Mouse (Mus musculus) spleen, adult 12 weeks (tissue): ENCODE measurements around the gene Nfkbiz.

Experiments
- DNase-seq: peaks from one replicate; pipeline ENCODE4 v3.0.0; 2022; ENCODE audit warnings: low spot score

Nfkbiz gene

DNA sequence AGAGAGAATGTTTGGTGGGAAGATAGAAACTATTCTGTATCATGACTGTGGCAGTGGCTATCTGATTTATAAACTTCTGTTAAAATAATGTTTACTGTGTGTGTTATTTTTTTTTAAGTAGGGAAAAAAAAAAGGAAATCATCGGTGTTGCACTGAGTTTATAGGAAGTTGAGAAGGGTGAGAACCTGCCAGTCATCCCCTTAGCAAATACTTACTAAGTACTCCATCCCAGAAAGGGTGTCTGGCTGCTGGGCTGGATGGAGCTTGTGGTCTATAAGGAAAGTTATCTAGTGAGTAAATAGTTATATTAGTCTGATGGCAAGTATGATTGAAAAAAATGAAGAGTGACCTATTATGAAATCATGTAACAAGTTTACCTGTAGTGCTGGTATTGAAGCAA, 37.1 kb downstream of the Nfkbiz start:
- no peak for DNase-seq

DNA sequence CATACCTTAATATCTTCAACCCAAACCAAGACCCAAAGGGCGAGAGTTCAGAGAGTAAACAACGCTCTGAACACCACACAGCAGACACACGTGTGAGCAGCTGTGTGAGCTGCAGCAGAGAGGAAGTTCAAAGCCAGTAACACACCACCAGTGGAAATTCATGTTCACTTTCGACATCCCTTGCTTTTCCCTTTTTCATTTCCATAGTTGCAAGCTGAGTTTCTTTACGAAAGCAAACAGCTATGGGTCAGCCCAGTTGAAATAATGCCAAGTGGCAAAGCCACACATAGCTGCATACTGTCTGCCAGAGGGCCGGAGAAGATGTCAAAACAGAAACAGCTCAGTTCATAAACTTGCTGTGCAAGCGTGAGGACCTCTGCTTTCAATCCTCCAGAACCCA, 39.9 kb downstream of the Nfkbiz start:
- DNase-seq, result no peak

DNA sequence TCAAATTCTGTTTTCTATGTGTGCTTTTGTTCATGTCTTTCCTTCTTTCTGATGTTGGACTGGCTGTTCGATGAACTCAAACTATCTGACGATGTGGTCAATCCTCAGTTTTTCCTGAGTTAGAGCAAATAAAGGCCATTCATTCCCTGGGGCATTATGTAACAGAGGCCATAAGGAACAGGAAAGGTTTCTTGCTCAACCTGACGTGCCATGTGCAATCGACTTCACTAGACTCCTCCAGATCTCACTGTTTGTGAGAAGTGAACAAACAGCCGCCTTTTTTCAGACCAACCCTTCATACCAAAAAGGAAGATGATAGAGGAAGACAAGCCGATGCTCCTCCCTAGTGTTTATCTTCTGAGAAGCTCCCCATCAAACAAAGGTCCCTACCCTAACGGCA, 48.4 kb downstream of the Nfkbiz start:
- DNase-seq, result no peak

DNA sequence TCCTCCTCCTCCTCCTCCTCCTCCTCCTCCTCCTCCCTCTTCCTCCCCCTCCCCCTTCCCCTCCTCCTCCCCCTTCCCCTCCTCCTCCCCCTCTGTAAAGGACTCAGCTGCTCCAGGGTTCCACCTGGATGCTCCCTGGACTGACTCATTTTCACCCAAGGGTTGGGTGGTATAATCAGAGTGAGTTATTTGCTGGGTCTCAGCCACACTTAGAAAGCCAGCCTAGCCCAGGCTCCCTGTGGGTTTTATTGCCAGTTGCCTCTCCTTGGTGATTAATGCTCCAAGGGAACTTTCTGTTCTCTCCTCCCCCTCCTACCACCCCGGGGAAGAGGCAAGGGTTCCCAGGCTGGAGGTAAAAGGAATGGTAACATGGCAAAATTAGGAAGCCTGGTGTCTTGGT, 49.4 kb downstream of the Nfkbiz start:
- DNase-seq, result no peak

DNA sequence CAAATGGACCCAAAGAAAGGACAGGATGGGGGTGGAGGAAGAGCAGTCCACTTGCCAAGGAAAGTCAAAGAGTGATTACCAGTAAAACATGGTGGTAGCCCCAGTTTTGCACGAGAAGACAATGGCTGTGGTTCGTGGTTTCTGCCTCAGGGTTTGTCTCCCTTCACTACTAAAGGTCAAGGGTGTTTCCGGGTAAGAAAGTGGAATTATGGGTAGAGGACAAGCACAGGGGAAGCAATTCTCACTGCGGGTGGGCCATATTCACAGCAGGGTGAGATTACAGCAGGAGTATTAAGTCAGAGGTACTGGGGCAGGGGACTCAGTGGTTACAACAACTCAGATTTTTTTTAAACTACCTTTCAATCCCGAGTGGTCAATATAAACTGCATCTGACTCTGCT, 50.0 kb downstream of the Nfkbiz start:
- no peak for DNase-seq

DNA sequence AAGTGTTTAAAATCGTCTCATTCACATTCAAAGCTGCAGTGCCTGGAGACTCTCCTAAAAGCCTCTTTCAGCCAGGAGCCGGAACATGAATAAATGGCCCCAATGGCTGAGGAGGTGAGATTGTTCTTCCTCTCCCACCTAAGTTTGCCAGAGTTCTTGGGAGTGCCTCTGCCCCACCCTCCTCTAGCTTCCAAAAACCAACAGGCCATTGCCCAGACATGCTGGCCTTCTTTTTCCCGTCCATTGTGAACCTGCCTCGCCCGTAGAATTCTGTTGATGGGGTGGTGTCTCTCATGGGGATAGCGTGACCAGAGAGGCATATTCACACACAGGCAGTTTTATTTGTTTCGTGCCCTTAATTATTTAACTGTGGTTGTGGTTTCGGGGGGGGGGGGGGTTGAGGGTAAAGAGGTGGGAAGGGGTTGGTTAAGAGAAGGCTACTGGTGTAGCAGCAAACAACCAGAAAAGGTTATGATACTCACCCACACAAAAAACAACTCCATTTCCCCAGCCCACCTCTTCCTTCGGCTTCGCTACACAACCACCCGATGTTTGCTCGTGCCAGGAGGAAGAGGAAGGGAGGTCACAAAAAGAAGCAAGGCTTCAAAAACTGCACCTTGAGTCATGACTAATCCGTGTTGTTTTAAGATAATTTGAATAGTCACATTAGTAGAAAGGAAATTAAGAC, 51.2 kb downstream of the Nfkbiz start:
- DNase-seq, result no peak

DNA sequence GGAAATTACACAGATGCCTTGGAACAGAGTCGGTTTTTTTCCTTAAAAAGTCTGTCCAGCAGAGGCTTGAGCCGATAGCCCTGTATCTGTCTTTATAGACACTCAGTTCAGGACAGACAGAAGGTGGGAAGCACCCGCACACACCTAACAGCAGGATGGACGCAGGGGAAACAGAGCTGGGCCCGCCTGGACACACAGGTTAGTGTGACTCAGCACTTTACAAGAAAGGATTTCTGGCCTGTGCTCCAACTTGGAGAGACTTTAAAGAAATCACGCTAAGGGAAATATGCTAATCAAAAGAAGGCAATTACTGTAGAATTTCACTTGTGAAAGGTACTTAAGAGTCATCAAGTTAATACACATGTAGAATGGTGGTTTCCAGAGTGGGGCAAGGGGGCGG, 54.3 kb downstream of the Nfkbiz start:
- DNase-seq, result no peak

DNA sequence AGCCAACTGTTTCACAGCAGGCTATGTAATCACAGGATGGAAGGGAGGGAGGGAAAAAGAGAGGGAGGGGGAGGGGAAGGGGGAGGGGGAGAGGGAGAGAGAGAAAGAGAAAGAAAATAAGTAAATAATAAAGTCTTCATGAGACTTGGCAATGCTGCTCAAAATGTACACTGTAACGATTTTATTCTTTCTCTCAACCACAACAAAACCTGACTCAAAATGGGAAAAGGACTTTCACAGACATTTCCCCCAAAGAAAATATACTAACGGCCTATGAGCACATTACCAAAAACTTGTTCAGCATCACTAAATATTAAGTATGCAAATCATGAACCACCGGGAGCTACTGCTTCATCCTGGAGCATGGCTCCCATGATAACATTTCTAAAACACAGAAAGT, 54.8 kb downstream of the Nfkbiz start:
- DNase-seq, result no peak

DNA sequence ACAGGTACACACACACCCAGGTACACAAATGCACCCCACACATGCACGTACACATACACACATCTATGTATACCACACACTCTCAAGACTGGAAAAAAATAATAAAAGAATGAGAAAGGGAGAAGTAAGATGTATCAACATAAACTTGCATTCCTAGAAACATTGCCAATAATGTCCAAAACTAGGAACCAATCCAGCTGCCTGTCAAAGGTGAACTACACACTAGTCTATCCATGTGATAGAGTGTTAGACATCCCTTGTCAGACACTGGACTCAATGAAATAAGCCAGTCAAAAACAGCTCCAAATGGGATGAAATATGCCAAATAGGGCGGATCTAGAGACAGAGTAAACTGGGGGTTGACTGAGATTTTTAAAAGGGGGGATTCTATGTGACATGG, 55.8 kb downstream of the Nfkbiz start:
- no peak for DNase-seq

DNA sequence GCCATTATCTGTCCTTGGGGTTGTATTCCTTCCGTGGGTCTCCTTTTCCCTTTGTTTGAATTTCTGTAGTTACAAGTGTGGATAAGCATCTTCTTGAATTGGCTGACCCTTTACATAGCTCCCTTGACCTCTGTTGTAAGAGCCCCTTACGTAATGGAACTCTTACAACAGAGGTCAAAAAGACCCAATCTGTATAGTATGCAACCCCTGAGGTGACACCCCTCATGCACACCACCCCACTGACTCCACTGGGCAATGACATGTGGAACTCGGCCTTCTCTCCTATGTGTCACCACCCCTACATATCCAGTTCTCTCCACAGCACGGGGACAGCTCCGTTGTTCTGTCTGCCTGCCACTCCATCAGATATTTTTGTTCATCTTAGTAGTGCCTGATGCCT, 56.9 kb downstream of the Nfkbiz start:
- DNase-seq, result no peak

DNA sequence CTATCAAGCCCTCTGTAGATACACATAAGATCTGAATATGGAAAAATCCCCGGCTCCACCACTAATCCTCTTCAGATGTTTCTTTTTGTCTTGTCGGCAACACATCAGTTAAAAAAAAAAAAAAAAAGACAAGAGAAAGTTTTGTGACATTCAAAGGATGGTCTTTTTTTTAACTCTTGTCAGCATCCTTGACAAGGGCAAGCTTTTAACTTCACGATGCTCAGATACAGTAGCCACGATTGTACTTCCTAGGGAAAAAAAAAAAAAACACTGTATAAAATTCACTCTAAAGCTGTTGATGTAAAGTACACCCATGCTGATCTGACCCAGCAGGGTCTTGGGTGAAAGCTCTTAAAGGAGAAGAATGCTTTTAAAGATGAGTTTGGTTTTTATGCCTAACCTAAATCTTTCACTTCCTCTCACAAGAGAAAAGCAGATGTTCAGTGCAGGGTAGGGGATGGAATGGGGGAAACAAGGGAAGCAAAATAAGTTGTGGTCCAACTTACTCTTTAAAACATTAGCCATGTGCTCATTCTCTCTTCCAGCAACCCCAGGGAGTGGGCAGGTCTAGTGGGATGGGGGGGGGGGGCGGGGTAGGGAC, 57.6 kb downstream of the Nfkbiz start:
- DNase-seq, result no peak

DNA sequence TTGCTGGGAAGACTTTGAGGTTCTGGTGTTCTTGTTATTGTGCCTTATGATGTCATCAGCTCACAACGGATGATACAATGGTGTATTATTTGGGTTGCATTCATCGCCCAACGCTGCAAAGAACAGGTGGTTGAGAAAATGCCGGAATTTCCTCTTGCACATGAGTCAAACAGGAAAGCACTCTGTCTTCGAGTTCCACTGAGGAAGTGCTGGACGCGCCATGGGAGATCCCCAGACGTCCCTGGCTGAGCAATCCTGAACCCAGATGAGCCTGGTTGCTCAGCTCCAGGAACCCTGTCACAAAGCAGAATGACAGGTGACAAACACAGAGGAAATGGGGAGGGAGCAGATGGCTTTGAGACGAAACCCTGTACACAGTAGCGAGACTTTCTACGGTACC, 62.4 kb downstream of the Nfkbiz start:
- no peak for DNase-seq

DNA sequence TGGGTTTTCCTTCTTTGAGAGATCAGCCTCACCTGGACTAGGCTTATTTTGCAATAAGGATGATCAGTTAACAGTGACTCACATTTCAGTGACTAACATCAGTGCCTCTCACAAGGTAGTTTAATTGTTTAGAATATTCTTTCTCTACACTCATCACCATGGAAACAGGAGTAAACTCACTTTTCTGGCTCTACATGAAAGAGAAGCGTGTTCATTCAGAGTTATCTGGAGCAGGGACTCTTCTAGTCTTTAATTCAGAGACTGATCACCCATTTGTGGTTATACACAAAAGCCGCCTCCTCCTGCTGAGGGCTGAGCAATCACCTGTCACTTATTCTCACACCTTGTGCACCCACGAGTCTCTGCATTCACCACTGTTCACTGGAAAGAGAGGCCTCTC, 68.5 kb downstream of the Nfkbiz start:
- no peak for DNase-seq
